Mouse (Mus musculus): ENCODE measurements around the gene Ttc9c.

DNA sequence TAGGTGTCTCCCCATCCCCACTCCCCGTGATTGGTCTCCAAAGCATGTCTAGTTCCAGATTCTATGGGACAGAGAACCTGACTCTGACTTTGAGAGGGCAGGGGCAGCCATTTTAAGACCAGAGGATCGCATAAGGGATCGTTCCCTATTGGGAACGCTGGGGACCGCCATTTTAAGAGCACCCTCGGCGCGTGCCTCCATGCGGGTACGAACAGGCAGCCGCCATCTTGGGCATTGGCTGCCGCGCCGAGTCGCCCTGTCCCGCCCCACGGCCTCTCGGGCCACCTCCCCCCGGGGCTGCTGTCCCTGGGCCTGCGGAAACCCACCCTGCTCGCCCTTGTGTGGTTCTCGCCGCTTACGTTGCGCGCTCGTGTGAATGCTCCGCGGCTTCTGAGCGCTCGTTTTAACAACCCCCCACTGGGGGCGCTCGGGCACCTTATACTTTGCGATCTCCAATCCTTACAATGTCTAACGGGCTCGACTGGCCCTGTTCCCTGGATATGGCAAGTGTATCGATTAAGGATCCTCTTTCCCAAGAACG lies 18.2 kb upstream of the Ttc9c start, which contains the start of gene Bscl2:
- TF ChIP-seq CTCF (IDR thresholded peaks at IDR 0.05; ENCODE audit: extremely low read depth, insufficient read depth, insufficient read length, insufficient replicate concordance) (peak; percentile 13; the same call in 1 of the 2 replicates), POLR2A (IDR thresholded peaks at IDR 0.05; ENCODE audit: low read depth, low read length) (peak; percentile 23; the same call in 1 of the 2 replicates)

Measured in spleen, adult 2 months (tissue).